Mouse (Mus musculus): Measurements from ENCODE around the gene Supt3.

DNA sequence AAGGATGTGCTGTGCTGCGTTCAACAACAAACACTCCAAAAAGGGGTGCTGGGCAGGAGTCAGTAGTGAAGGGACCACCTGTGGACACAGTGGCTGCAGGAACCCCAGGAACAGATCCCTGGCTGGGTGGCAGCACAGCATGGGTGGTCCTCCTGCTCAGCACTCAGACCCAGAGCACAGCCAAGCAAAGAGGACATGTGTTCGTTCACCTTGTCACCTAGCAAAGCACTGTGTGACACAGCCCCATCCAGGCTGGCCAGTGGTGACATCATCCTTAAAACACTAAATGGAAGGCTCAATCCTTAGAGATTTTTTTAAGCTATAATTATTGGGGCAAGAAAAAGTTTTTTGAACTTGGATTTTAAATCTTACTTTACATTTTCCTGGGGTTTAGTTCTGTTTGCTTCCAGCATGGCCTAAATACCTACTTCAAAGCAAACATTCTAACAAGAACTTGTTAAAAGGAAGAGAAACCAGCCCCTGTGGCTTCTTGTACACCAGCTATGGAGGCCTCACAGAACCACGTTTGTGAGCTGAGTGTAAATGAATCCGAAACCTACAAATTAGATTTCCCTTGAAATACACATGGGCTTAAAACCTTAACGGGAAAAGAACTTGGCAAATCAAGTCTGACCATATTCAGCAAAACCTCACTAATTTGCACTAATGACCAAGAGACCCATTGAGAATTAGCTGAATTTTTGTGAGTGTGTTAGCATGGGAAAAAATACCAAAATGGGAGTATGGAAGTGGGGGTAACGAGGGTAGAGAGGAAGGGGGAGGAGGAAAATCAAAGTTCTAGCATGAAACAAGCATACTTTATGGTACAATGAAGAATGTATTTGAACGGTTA, 295.8 kb downstream of the Supt3 start:
- TF ChIP-seq CTCF (IDR thresholded peaks at IDR 0.05) (no peak), EP300 (IDR thresholded peaks at IDR 0.05; ENCODE audit: insufficient read depth, low read depth, low read length) (no peak)
